15 mouse cellular contexts compared by ENCODE assay signal in genomic region chr4:59275494-59275893, GRCm38 (mm10).
DNase-seq lines count a peak whose midpoint lies in the region; ATAC-seq lines count a peak whose summit lies in the region.
"Had no signal": no experiment of that assay in that cellular context is flagged by ENCODE, and none has a peak within 500 bp of the region (broad histone marks: within the 10 kb centered on the region; RNA-seq: fewer than 3 reads in every experiment).

No protein-coding gene starts in this region.

- WGBS in liver, embryonic 15.5 days (ENCODE audit: insufficient replicate concordance), result 12% methylated on average over 3 of the region's 3 CpGs
- 77% methylated on average over 3 of the region's 3 CpGs for WGBS in hindbrain, embryonic 12.5 days
- WGBS in forebrain, embryonic 15.5 days, result 89% methylated on average over 3 of the region's 3 CpGs

- H3K4me2 ChIP-seq in liver, embryonic 15.5 days, result peak overlapping the region; percentile 7
- H3K4me2 ChIP-seq in hindbrain, embryonic 12.5 days (replicated peaks), result no peak overlapping the region
- H3K4me2 ChIP-seq in forebrain, embryonic 15.5 days (replicated peaks), result no peak overlapping the region
- H3K4me2 ChIP-seq: hindbrain, embryonic 13.5 days; kidney, embryonic 15.5 days; neural tube, embryonic 12.5 days had no signal

- ATAC-seq in activated CD4-positive, CD25-positive, alpha-beta regulatory T cell, adult 4 months, result peak; percentile 47
- ATAC-seq in liver, embryonic 15.5 days (ENCODE audit: insufficient read depth), result peak; percentile 86
- ATAC-seq in hindbrain, embryonic 12.5 days (ENCODE audit: low FRiP score), result no peak
- ATAC-seq in forebrain, embryonic 15.5 days (replicated peaks), result no peak
- ATAC-seq: forebrain, postnatal 0 days had no signal

- H3K9me3 ChIP-seq in liver, embryonic 15.5 days (replicated peaks), result no peaks in the 10 kb centered on the region
- H3K9me3 ChIP-seq in hindbrain, embryonic 12.5 days (replicated peaks), result no peaks in the 10 kb centered on the region
- H3K9me3 ChIP-seq in forebrain, embryonic 15.5 days, result no peaks in the 10 kb centered on the region
- H3K9me3 ChIP-seq: hindbrain, embryonic 13.5 days; kidney, embryonic 15.5 days; midbrain, embryonic 10.5 days; neural tube, embryonic 12.5 days had no signal

- no peak overlapping the region for H3K9ac ChIP-seq in liver, embryonic 15.5 days
- no peak overlapping the region for H3K9ac ChIP-seq in hindbrain, embryonic 12.5 days
- H3K9ac ChIP-seq in forebrain, embryonic 15.5 days (replicated peaks), result no peak overlapping the region
- H3K9ac ChIP-seq: forebrain, postnatal 0 days; hindbrain, embryonic 13.5 days; kidney, embryonic 15.5 days; neural tube, embryonic 12.5 days had no signal

- peaks cover 42% of the 10 kb centered on the region for H3K4me1 ChIP-seq in liver, embryonic 15.5 days (replicated peaks)
- H3K4me1 ChIP-seq in hindbrain, embryonic 12.5 days, result no peaks in the 10 kb centered on the region
- no peaks in the 10 kb centered on the region for H3K4me1 ChIP-seq in forebrain, embryonic 15.5 days
- H3K4me1 ChIP-seq: hindbrain, embryonic 13.5 days; kidney, embryonic 15.5 days; midbrain, embryonic 10.5 days; neural tube, embryonic 12.5 days had no signal

- no peaks in the 10 kb centered on the region for H3K36me3 ChIP-seq in liver, embryonic 15.5 days (replicated peaks)
- no peaks in the 10 kb centered on the region for H3K36me3 ChIP-seq in hindbrain, embryonic 12.5 days
- H3K36me3 ChIP-seq in forebrain, embryonic 15.5 days, result no peaks in the 10 kb centered on the region
- H3K36me3 ChIP-seq: hindbrain, embryonic 13.5 days; kidney, embryonic 15.5 days; midbrain, embryonic 10.5 days; neural tube, embryonic 12.5 days had no signal

- no peaks in the 10 kb centered on the region for H3K27me3 ChIP-seq in liver, embryonic 15.5 days
- H3K27me3 ChIP-seq in hindbrain, embryonic 12.5 days, result no peaks in the 10 kb centered on the region
- H3K27me3 ChIP-seq in forebrain, embryonic 15.5 days, result no peaks in the 10 kb centered on the region
- H3K27me3 ChIP-seq: hindbrain, embryonic 13.5 days; kidney, embryonic 15.5 days; neural tube, embryonic 12.5 days had no signal

- H3K27ac ChIP-seq in liver, embryonic 15.5 days (replicated peaks), result peak overlapping the region; percentile 67
- H3K27ac ChIP-seq in hindbrain, embryonic 12.5 days, result no peak overlapping the region
- H3K27ac ChIP-seq in forebrain, embryonic 15.5 days (replicated peaks), result no peak overlapping the region
- H3K27ac ChIP-seq: hindbrain, embryonic 13.5 days; kidney, embryonic 15.5 days; midbrain, embryonic 10.5 days; neural tube, embryonic 12.5 days had no signal

- peak; percentile 71 for DNase-seq in CD4-positive helper T cell, adult 2 months (ENCODE audit: low read depth, low spot score)
- DNase-seq in thymus, adult 18-20 months, result peak; percentile 65 to 80
- no peak for DNase-seq in left cerebral cortex, adult 9 months (ENCODE audit: low spot score in 2 of 2)
- DNase-seq: forebrain, postnatal 0 days; heart, adult 18-20 months; lung, adult 18-20 months; right cerebral cortex, adult 18-20 months had no signal

- H3K4me3 ChIP-seq in liver, embryonic 15.5 days (replicated peaks), result no peak overlapping the region
- no peak overlapping the region for H3K4me3 ChIP-seq in hindbrain, embryonic 12.5 days
- H3K4me3 ChIP-seq in forebrain, embryonic 15.5 days, result no peak overlapping the region
- H3K4me3 ChIP-seq: hindbrain, embryonic 13.5 days; kidney, embryonic 15.5 days; midbrain, embryonic 10.5 days; neural tube, embryonic 12.5 days had no signal

Comparison
In these comparisons a context has a peak if more than half of its experiments do, and no peak if none do; other contexts are left out.
1. DNase-seq: peak in CD4-positive helper T cell, adult 2 months (single experiment) and thymus, adult 18-20 months (2 of 2); none in left cerebral cortex, adult 9 months (0 of 2).
2. ATAC-seq: peak in activated CD4-positive, CD25-positive, alpha-beta regulatory T cell, adult 4 months (single experiment) and liver, embryonic 15.5 days (single experiment); none in hindbrain, embryonic 12.5 days (single experiment) and forebrain, embryonic 15.5 days (single experiment).